Mouse (Mus musculus): Measurements from ENCODE around the gene Tmem125.

DNA sequence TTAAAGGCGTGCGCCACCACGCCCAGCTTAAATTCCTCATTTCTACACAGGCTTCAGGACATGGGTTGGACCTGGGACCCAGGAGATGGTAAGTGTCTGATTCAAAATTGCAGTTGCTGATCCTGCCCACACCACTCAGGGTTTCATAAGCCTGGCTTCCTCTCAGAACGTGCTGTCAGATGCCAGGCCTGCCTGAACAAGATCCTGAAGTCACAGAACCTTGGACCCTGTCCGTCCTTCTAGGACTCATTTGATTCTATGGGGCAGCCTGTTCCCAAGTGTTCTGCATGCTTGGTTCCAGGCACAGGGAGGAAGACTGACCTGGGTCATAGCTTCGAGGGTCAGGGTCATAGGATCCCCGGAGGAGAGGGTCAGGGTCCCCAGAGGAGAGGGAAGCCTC, 10.2 kb downstream of the Tmem125 start:
- no peak for TF ChIP-seq CTCF (IDR thresholded peaks at IDR 0.05; ENCODE audit: control insufficient read depth, insufficient read depth, insufficient replicate concordance, low read depth, low read length)
- no peak for TF ChIP-seq POLR2A (IDR thresholded peaks at IDR 0.05; ENCODE audit: control insufficient read depth, low read depth, low read length)
